Mouse (Mus musculus) intestine, postnatal 0 days (tissue): ENCODE measurements at regions not wholly inside any gene's neighbourhood (a gene's known extent, or its start where the extent isn't known, plus 50 kb on each side); places are given as distances from the start of the nearest gene placed in this dataset.

Experiments
- ATAC-seq: fragments of 200-750 bp; cut with Nextera tagmentation; 2 replicates; pipeline ENCODE4 v1.8.0; 2017; ENCODE audit warnings: mild to moderate bottlenecking, moderate TSS enrichment, moderate library complexity
- H3K27ac ChIP-seq: fragments of 300-500 bp; sonication (generic); 2 replicates; pipeline ENCODE4 v1.5.1; 2014; ENCODE audit warnings: mild to moderate bottlenecking, low read depth, low read length, moderate library complexity
- H3K27me3 ChIP-seq: fragments of 300-500 bp; sonication (generic); replicated peaks from 2 replicates; pipeline ENCODE4 v1.6.1; 2014; ENCODE audit warnings: low read length, mixed read lengths; ENCODE audit not compliant: control insufficient read depth, insufficient read depth
- H3K36me3 ChIP-seq: fragments of 300-500 bp; sonication (generic); 2 replicates; pipeline ENCODE4 v1.6.1; 2014; ENCODE audit warnings: mild to moderate bottlenecking, moderate library complexity; ENCODE audit not compliant: control insufficient read depth, insufficient read depth
- H3K4me1 ChIP-seq: fragments of 300-500 bp; sonication (generic); replicated peaks from 2 replicates; pipeline ENCODE4 v1.6.1; 2014; ENCODE audit warnings: antibody characterized with exemption, low read length, mixed read lengths; ENCODE audit not compliant: control insufficient read depth, insufficient read depth
- H3K4me2 ChIP-seq: fragments of 300-500 bp; sonication (generic); replicated peaks from 2 replicates; pipeline ENCODE4 v1.6.1; 2014; ENCODE audit warnings: low read depth, mild to moderate bottlenecking, moderate library complexity
- H3K4me3 ChIP-seq: fragments of 300-500 bp; sonication (generic); 2 replicates; pipeline ENCODE4 v1.5.1; 2014; ENCODE audit warnings: low read depth, low read length
- H3K9ac ChIP-seq: fragments of 300-500 bp; sonication (generic); 2 replicates; pipeline ENCODE4 v1.6.1; 2014; ENCODE audit warnings: mild to moderate bottlenecking, low read depth, low read length
- H3K9me3 ChIP-seq: fragments of 300-500 bp; sonication (generic); 2 replicates; pipeline ENCODE4 v1.6.1; 2016; ENCODE audit warnings: mixed run types; ENCODE audit not compliant: control insufficient read depth
- CTCF ChIP-seq: sonication (generic); IDR thresholded peaks from 2 replicates; pipeline ENCODE4 v1.5.1; 2016; ENCODE audit warnings: low read depth, mild to moderate bottlenecking, control low read depth, antibody characterized with exemption, moderate library complexity
- WGBS: fragments of 180-500 bp; shearing (Covaris S2); extraction: QIAGEN DNeasy Blood & Tissue Kit; methylation state at CpG from one replicate; pipeline ENCODE4 v1.1.7; 2014; 5-methylcytosine and 5-hydroxymethylcytosine counted together

GRCm38 (mm10) chr1:90501373-90501772 is 101.4 kb upstream of the Cops8 start:
- no peaks in the 10 kb centered on the region for H3K4me1 ChIP-seq
- ATAC-seq, result no peak
- H3K27me3 ChIP-seq, result no peaks in the 10 kb centered on the region
- no peak overlapping the region for H3K27ac ChIP-seq
- no peak overlapping the region for H3K4me3 ChIP-seq
- H3K4me2 ChIP-seq, result no peak overlapping the region
- H3K9ac ChIP-seq, result no peak overlapping the region
- TF ChIP-seq CTCF, result no peak
- H3K9me3 ChIP-seq, result no peaks in the 10 kb centered on the region
- H3K36me3 ChIP-seq, result no peaks in the 10 kb centered on the region

GRCm38 (mm10) chr1:90502371-90502770 is 100.4 kb upstream of the Cops8 start:
- no peak for TF ChIP-seq CTCF
- no peaks in the 10 kb centered on the region for H3K27me3 ChIP-seq
- no peak overlapping the region for H3K4me2 ChIP-seq
- ATAC-seq, result no peak
- H3K4me1 ChIP-seq, result no peaks in the 10 kb centered on the region
- no peak overlapping the region for H3K4me3 ChIP-seq
- H3K9me3 ChIP-seq, result no peaks in the 10 kb centered on the region
- 86% methylated on average over 3 of the region's 3 CpGs for WGBS
- H3K27ac ChIP-seq, result no peak overlapping the region
- H3K9ac ChIP-seq, result no peak overlapping the region
- H3K36me3 ChIP-seq, result no peaks in the 10 kb centered on the region

GRCm38 (mm10) chr1:90502771-90503540 is 99.8 kb upstream of the Cops8 start:
- Histone ChIP-seq H3K27me3 (no peaks in the 10 kb centered on the region), H3K4me2 (no peak overlapping the region), H3K9me3 (no peaks in the 10 kb centered on the region), H3K9ac (no peak overlapping the region), H3K4me3 (no peak overlapping the region), H3K4me1 (no peaks in the 10 kb centered on the region), H3K27ac (no peak overlapping the region), H3K36me3 (no peaks in the 10 kb centered on the region)
- ATAC-seq, result no peak
- no peak for TF ChIP-seq CTCF
- 72% methylated on average over 8 of the region's 8 CpGs for WGBS

GRCm38 (mm10) chr1:90504583-90505080 is 98.1 kb upstream of the Cops8 start:
- H3K27me3 ChIP-seq, result no peaks in the 10 kb centered on the region
- H3K36me3 ChIP-seq, result no peaks in the 10 kb centered on the region
- no peaks in the 10 kb centered on the region for H3K4me1 ChIP-seq
- no peak for TF ChIP-seq CTCF
- H3K4me2 ChIP-seq, result no peak overlapping the region
- no peak overlapping the region for H3K9ac ChIP-seq
- H3K27ac ChIP-seq, result no peak overlapping the region
- no peak overlapping the region for H3K4me3 ChIP-seq
- no peaks in the 10 kb centered on the region for H3K9me3 ChIP-seq
- ATAC-seq, result no peak
- 41% methylated on average over 8 of the region's 8 CpGs for WGBS

- Histone ChIP-seq H3K9ac (no peak overlapping the region), H3K4me2 (no peak overlapping the region), H3K27ac (no peak overlapping the region), H3K9me3 (no peaks in the 10 kb centered on the region), H3K4me3 (no peak overlapping the region), H3K36me3 (no peaks in the 10 kb centered on the region), H3K4me1 (no peaks in the 10 kb centered on the region), H3K27me3 (no peaks in the 10 kb centered on the region)
- ATAC-seq, result no peak
- 75% methylated on average over 3 of the region's 3 CpGs for WGBS
- no peak for TF ChIP-seq CTCF
Observed at GRCm38 (mm10) chr1:90505599-90505998, 97.2 kb upstream of the Cops8 start.

- no peaks in the 10 kb centered on the region for H3K9me3 ChIP-seq
- no peak overlapping the region for H3K9ac ChIP-seq
- no peaks in the 10 kb centered on the region for H3K27me3 ChIP-seq
- no peak overlapping the region for H3K4me3 ChIP-seq
- H3K4me1 ChIP-seq, result no peaks in the 10 kb centered on the region
- H3K36me3 ChIP-seq, result no peaks in the 10 kb centered on the region
- no peak for ATAC-seq
- no peak for TF ChIP-seq CTCF
- WGBS, result 55% methylated on average over 9 of the region's 9 CpGs
- H3K4me2 ChIP-seq, result no peak overlapping the region
- no peak overlapping the region for H3K27ac ChIP-seq
Observed at GRCm38 (mm10) chr1:90506582-90506981, 96.2 kb upstream of the Cops8 start.
